Mouse (Mus musculus): ENCODE measurements around the gene Actl10.

The Actl10 gene

GRCm38 (mm10) chr2:154580586-154580985 is 29.0 kb downstream of the Actl10 start:
- no peak for DNase-seq (ENCODE audit: low read depth, low spot score)

DNA sequence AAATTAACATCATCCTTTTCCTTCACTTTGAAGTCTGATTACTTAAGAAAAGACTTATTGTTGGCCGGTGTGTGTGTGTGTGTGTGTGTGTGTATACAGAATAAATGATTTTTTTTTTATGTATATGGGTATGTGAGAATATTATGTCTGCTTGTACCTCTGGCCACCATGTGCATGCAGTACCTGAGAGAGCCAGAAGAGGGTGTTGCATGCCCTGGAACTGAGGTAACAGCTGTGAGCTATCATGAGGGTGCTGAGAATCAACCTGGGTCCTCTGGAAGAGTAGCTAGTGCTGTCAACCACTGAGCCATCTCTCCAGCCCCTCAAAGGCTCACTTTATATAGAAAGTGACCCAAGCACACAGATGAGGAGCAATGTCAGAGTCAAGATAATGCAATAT is 29.8 kb downstream of the Actl10 start:
- no peak for DNase-seq (ENCODE audit: low read depth, low spot score)

DNA sequence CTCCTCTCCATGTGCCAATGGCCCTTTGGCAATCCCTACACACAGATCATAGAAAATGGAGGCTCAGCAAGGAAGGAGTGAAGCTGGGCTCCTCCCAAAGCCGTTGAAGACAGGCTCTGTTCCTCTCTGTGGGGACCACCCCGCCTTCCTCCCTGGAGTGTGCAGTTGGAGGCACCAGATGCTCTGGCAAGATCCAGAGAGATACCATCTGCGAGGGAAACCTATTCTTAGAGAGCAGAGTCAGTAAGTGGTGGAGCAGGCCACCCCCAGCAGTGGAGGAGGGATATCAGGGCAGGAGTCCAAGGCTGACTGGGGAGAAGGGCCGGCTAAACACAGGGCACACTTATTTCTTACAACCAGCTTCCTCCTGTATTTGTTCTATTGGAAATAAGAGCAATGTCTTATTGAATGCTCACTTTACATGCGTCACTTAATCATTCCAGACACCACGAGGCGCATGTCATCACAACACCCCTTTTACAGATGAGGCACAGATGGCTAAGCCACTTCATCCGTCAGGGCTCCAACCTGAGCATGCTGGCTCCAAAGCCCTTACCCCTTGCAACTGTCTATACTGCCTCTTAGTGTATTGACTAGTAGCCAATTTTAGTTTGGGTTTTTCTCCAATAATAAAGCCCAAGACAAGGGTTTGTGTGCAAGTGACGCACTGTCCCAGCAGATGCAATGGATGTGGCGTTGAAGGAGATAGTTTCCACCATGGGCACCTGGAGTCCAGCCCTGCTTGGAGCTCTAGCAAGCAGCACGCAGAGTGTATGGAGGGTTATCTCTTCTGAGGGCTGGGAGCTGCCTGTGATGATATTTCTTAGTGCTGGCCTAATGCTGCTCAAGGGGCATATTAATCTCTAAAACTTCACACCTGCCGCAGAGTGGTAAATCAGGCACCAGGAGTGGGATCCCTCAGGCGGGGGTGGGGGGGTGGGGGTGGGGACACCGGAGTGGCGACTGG is 32.6 kb downstream of the Actl10 start:
- no peak for DNase-seq (ENCODE audit: low read depth, low spot score)

- DNase-seq (ENCODE audit: low read depth, low spot score), result no peak
Measured at GRCm38 (mm10) chr2:154584931-154585601, 33.5 kb downstream of the Actl10 start.

- DNase-seq (ENCODE audit: low read depth, low spot score), result peak; percentile 77
Measured at GRCm38 (mm10) chr2:154586405-154586804, 34.8 kb downstream of the Actl10 start.

GRCm38 (mm10) chr2:154589051-154589450 is 37.5 kb downstream of the Actl10 start:
- DNase-seq (ENCODE audit: low read depth, low spot score), result no peak

- DNase-seq (ENCODE audit: low read depth, low spot score), result no peak
Measured at GRCm38 (mm10) chr2:154591239-154591638, 39.7 kb downstream of the Actl10 start.

DNA sequence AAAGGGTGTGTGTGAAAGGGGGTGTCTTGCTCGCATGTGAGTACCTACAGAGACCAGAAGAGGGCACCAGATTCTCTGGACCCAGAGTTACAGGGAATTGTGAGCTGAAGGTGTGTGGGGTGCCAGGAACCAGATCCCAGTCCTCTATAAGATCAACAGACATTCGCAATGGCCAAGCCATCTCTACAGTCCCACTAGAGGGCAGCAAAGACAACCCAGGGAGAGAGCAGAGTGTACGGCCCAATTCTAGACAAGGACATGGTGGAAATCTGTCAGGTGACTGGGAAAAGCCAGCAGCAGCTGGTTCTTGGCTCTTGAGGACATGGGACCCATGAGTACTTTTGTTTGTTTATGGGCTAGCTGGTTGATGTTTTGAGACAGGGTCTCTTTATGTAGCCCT is 41.4 kb downstream of the Actl10 start:
- peak; percentile 57 for DNase-seq (ENCODE audit: low read depth, low spot score)

- no peak for DNase-seq (ENCODE audit: low read depth, low spot score)
Measured at GRCm38 (mm10) chr2:154595775-154596174, 44.2 kb downstream of the Actl10 start.

DNA sequence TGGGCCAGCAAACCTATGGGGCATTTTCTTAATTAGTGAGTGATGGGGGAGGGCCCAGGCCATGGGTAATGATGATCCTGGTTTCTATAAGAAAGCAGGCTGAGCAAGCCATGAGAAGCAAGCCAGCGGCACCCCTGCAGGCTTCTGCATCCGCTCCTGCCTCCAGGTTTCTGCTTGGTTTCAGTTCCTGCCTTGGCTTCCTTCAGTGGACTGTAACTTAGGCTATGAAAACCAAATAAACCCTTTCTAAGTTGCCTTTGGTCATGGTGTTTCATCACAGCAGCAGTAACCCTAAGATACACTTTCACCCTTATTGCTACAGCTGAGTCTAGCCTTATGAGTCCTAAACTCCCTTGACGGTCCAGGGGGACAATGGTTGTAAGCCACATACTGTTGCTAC is 45.8 kb downstream of the Actl10 start:
- peak; percentile 70 for DNase-seq (ENCODE audit: low read depth, low spot score)

GRCm38 (mm10) chr2:154600586-154600985 is 49.0 kb downstream of the Actl10 start:
- no peak for DNase-seq (ENCODE audit: low read depth, low spot score)

DNA sequence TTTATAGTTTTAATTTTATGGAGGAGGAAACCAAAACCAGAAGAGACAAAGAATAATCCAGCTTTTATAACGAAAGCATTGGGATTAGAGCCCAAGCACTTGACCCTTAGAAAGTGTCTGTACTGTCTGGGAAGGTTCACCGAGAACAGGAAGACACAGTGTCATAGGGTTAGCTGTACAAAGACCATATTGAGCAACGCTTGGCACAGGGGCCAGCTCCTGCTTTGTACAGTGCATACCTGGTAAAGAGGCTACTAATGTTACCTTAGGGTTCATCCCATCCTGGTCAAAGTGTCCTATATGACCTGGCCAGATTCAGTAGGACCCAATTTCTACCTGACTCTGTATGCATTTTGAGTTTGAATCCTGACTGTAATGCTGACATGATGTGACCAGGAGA is 49.7 kb downstream of the Actl10 start:
- DNase-seq (ENCODE audit: low read depth, low spot score), result no peak

All from A20 (cell line).